ENCODE assay signal across 15 mouse cellular contexts in genomic region chr10:69348206-69348605, GRCm38 (mm10). TPM values are rescaled to one million over a fixed set of nuclear protein-coding genes. Genes with fewer than 3 reads are reported as not detected.
DNase-seq lines count a peak whose midpoint lies in the region; ATAC-seq and TF ChIP-seq lines count a peak whose summit lies in the region.
"Had no signal": no experiment of that assay in that cellular context is flagged by ENCODE, and none has a peak within 500 bp of the region (broad histone marks: within the 10 kb centered on the region; RNA-seq: fewer than 3 reads in every experiment).

No protein-coding gene starts in this region.

- peaks cover 80% of the 10 kb centered on the region for H3K36me3 ChIP-seq in hindbrain, embryonic 10.5 days
- H3K36me3 ChIP-seq in hindbrain, embryonic 14.5 days (replicated peaks; ENCODE audit: control insufficient read depth, insufficient read depth) = no peaks in the 10 kb centered on the region
- peaks cover 69% of the 10 kb centered on the region for H3K36me3 ChIP-seq in limb, embryonic 14.5 days (ENCODE audit: control insufficient read depth, insufficient read depth, low read length)
- H3K36me3 ChIP-seq: neural tube, embryonic 15.5 days had no signal

- TF ChIP-seq POLR2A in limb, embryonic 14.5 days (IDR thresholded peaks at IDR 0.05; ENCODE audit: borderline replicate concordance, extremely low read depth, insufficient read depth, insufficient read length) = no peak

- H3K9me3 ChIP-seq in hindbrain, embryonic 10.5 days = no peaks in the 10 kb centered on the region
- no peaks in the 10 kb centered on the region for H3K9me3 ChIP-seq in hindbrain, embryonic 14.5 days (ENCODE audit: control insufficient read depth, low read length)
- H3K9me3 ChIP-seq in limb, embryonic 14.5 days (ENCODE audit: control insufficient read depth, low read length) = no peaks in the 10 kb centered on the region
- H3K9me3 ChIP-seq: forebrain, embryonic 12.5 days; heart, embryonic 10.5 days; neural tube, embryonic 15.5 days had no signal

- 66% methylated on average over 8 of the region's 8 CpGs for WGBS in hindbrain, embryonic 10.5 days
- WGBS in hindbrain, embryonic 14.5 days = 63% methylated on average over 8 of the region's 8 CpGs
- WGBS in limb, embryonic 14.5 days = 44% methylated on average over 8 of the region's 8 CpGs

- no peak for ATAC-seq in hindbrain, embryonic 14.5 days (ENCODE audit: low FRiP score)
- no peak for ATAC-seq in limb, embryonic 14.5 days (ENCODE audit: low FRiP score, low read depth)

- peaks cover 49% of the 10 kb centered on the region for H3K4me1 ChIP-seq in hindbrain, embryonic 10.5 days (replicated peaks)
- H3K4me1 ChIP-seq in hindbrain, embryonic 14.5 days (replicated peaks; ENCODE audit: control insufficient read depth, insufficient read depth, low read length) = peaks cover 9% of the 10 kb centered on the region
- H3K4me1 ChIP-seq in limb, embryonic 14.5 days (ENCODE audit: control insufficient read depth, insufficient read depth, low read length) = peaks cover 37% of the 10 kb centered on the region

- H3K4me2 ChIP-seq in hindbrain, embryonic 14.5 days (replicated peaks) = no peak overlapping the region
- no peak overlapping the region for H3K4me2 ChIP-seq in limb, embryonic 14.5 days (replicated peaks; ENCODE audit: low read depth, low read length, severe bottlenecking)
- H3K4me2 ChIP-seq: forebrain, embryonic 12.5 days; neural tube, embryonic 15.5 days had no signal

- no peak overlapping the region for H3K27ac ChIP-seq in hindbrain, embryonic 10.5 days
- no peak overlapping the region for H3K27ac ChIP-seq in hindbrain, embryonic 14.5 days
- H3K27ac ChIP-seq in limb, embryonic 14.5 days (replicated peaks; ENCODE audit: low read depth, low read length) = 0 out of 2 replicates have a peak overlapping the region, but pooled peaks have one; percentile 33
- H3K27ac ChIP-seq: forebrain, embryonic 12.5 days; heart, embryonic 10.5 days; layer of hippocampus, adult 2 months; left cerebral cortex, adult 2 months; neural tube, embryonic 15.5 days had no signal

- H3K4me3 ChIP-seq in hindbrain, embryonic 10.5 days = peak overlapping the region; percentile 5; the same call in 1 of the 2 replicates
- no peak overlapping the region for H3K4me3 ChIP-seq in hindbrain, embryonic 14.5 days (replicated peaks; ENCODE audit: low read length)
- H3K4me3 ChIP-seq in limb, embryonic 14.5 days (replicated peaks; ENCODE audit: low read length) = no peak overlapping the region
- H3K4me3 ChIP-seq: forebrain, embryonic 12.5 days; heart, embryonic 10.5 days; layer of hippocampus, adult 2 months; left cerebral cortex, adult 2 months; neural tube, embryonic 15.5 days had no signal

- H3K9ac ChIP-seq in hindbrain, embryonic 14.5 days = no peak overlapping the region
- no peak overlapping the region for H3K9ac ChIP-seq in limb, embryonic 14.5 days (ENCODE audit: low read depth, low read length, severe bottlenecking)
- H3K9ac ChIP-seq: forebrain, embryonic 12.5 days; neural tube, embryonic 15.5 days had no signal

- H3K27me3 ChIP-seq in hindbrain, embryonic 10.5 days (ENCODE audit: insufficient read depth, poor library complexity, severe bottlenecking) = no peaks in the 10 kb centered on the region
- H3K27me3 ChIP-seq in hindbrain, embryonic 14.5 days (ENCODE audit: control insufficient read depth, insufficient read depth, low read length) = no peaks in the 10 kb centered on the region
- no peaks in the 10 kb centered on the region for H3K27me3 ChIP-seq in limb, embryonic 14.5 days (ENCODE audit: control insufficient read depth, insufficient read depth, low read length)
- H3K27me3 ChIP-seq: forebrain, embryonic 12.5 days; neural tube, embryonic 15.5 days had no signal

- DNase-seq in hindbrain, embryonic 10.5 days (ENCODE audit: low spot score) = no peak
- DNase-seq in hindbrain, embryonic 14.5 days (ENCODE audit: low spot score) = no peak
- DNase-seq in adipocyte (ENCODE audit: low spot score) = peak; percentile 66
- DNase-seq in embryo, embryonic 11 days = peak; percentile 53
- DNase-seq in limb, embryonic 14.5 days (ENCODE audit: low spot score) = no peak
- DNase-seq in ovary, postnatal 36 days (ENCODE audit: low spot score) = no peak
- no peak for DNase-seq in gastrocnemius, postnatal 10 days
- DNase-seq: cerebellum, adult 18-20 months; right cerebral cortex, adult 18-20 months had no signal

RNA-seq across cellular contexts. Expression of gene Cdk1, which starts 4.5 kb away (rescaled TPM):
- 410 and 491 TPM in 2 replicates for polyA plus RNA-seq in hindbrain, embryonic 10.5 days (2016; fragmentation: Nextera tagmentation; extraction: Ambion mirVana)
- 83.3 and 89.3 TPM in 2 replicates for polyA plus RNA-seq in hindbrain, embryonic 14.5 days (2014; fragmentation: Nextera tagmentation; extraction: Ambion mirVana)
- 339 and 379 TPM in 2 replicates for polyA plus RNA-seq in limb, embryonic 14.5 days (2012; rRNA removed)
- polyA plus RNA-seq in limb, embryonic 14.5 days (2014; fragmentation: Nextera tagmentation; extraction: Ambion mirVana) = 408 and 419 TPM in 2 replicates
- total RNA-seq in gastrocnemius, postnatal 10 days (2021) = 10 to 100 TPM; 25.5 to 25.9 TPM
- total RNA-seq: gastrocnemius, adult 8-10 months had no signal

RNA-seq across cellular contexts. Expression of gene Ank3, which starts 50.4 kb away (rescaled TPM):
- polyA plus RNA-seq in hindbrain, embryonic 10.5 days (2016; fragmentation: Nextera tagmentation; extraction: Ambion mirVana) = 37.8 and 44.7 TPM in 2 replicates
- polyA plus RNA-seq in hindbrain, embryonic 14.5 days (2014; fragmentation: Nextera tagmentation; extraction: Ambion mirVana) = 127 and 136 TPM in 2 replicates
- 12.8 and 14.8 TPM in 2 replicates for polyA plus RNA-seq in limb, embryonic 14.5 days (2012; rRNA removed)
- polyA plus RNA-seq in limb, embryonic 14.5 days (2014; fragmentation: Nextera tagmentation; extraction: Ambion mirVana) = 25.2 and 29.5 TPM in 2 replicates
- 10 to 100 TPM; 82.7 to 83.3 TPM for total RNA-seq in gastrocnemius, postnatal 10 days (2021)

Comparison
In these comparisons a context has a peak if more than half of its experiments do, and no peak if none do; other contexts are left out.
1. DNase-seq: peak in adipocyte (single experiment) and embryo, embryonic 11 days (single experiment); none in hindbrain, embryonic 10.5 days (single experiment), hindbrain, embryonic 14.5 days (single experiment), limb, embryonic 14.5 days (single experiment), ovary, postnatal 36 days (single experiment) and gastrocnemius, postnatal 10 days (single experiment).